Mouse (Mus musculus) kidney, adult 11 months (tissue): ENCODE measurements around the gene Btbd2.

Experiments used
- DNase-seq: peaks from one replicate; pipeline ENCODE4 v3.0.0; 2022

The Btbd2 gene

DNA sequence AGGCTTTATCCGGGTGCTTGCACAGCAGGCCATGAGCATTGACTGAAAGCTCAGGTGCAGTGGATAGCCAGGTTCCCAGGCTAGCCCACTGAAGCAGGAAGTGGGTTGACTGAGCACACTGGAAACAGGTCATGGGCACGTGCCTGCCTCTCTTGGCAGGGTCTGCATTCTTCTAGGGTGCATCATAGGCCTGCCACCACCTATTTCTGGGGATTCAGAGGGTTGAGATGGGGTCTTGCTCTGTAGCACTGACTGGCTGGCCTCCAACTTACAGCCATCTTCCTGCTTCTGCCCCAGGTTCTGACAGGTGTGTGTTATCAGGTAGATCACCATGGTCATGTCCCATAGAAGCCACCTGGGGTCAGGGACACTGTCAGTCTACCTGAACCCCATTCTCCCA lies 51.9 kb downstream of the Btbd2 start:
- no peak for DNase-seq

DNA sequence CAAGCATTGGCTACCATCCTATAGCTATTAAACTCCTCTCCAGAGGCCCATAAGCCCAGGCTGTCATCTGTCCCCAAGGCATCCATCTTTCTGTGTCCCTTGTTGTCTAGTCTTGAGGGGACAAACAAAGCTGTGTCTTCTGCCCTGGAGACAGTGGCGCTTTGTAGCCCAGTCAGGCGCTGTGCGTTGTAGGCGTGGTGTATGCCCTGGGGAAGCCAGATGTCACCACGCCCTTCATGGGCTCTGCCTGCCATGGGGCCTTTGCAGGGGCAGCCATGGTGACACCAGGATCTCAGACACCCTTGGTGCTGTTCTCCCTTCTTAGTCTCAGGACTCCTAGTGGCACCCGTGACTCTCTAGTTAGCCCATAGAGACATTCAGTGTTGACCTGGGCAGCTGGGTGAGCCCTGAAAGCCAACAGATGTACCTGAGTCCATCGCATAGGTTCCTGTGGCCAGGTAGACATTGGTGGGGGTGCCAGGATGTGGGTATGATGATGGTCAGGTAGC lies 52.8 kb downstream of the Btbd2 start:
- no peak for DNase-seq

DNA sequence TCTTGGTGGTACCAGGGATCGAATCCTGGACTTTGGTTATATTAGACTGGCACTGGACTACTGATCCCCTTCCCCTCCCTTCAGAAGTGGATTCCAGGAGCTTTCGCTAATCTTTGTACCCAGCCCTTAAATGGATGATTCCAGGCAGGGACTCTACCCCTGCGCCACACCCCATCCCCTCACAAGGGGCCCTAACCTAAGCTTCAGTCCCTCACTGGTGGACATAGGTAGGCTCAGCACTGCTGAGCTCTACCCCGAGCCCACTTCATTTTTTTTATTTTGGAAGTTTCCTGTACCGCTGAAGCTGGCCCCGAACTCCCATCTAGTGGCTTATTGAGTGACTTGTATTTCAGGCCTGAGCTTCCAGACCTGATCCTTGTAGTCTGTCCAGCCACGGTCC lies 53.5 kb downstream of the Btbd2 start:
- no peak for DNase-seq

DNA sequence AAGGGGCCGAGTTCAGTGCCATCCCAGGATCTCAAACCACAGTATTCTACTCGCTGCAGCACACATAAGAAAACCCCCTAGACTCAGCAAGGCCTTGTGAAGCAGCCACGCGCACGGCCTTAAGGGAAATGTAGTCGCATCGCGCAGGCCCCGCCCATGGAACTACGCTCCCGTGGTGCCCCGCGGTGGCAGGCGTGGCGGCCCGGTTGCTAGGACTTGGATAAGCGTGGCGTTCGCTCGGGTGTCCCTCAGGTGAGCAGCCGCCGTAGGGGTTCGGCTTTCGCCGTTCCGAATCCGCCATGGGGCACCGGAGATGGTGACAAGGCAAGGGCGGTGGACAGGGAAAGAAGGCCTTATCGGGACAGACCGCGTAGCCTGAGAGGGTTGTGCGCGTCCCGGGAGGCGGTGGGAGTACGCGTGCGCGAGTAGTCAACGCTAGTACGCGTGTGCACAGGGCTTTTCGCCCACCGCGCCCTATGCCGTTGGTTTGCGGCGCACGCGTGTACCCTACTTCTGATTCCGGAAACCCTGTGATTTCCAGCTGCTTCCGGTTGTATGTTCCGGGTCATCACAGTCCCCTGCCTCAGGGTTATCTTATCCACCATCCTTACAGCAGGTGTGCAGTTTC lies 54.1 kb downstream of the Btbd2 start, which contains the start of the genes Scamp4 and Adat3:
Gene Scamp4 (plus strand): TSS at position 175 of the 628 bp plus-strand sequence.
Gene Adat3 (plus strand): TSS at position 183 of the 628 bp plus-strand sequence.
- peak; percentile 94 for DNase-seq

DNA sequence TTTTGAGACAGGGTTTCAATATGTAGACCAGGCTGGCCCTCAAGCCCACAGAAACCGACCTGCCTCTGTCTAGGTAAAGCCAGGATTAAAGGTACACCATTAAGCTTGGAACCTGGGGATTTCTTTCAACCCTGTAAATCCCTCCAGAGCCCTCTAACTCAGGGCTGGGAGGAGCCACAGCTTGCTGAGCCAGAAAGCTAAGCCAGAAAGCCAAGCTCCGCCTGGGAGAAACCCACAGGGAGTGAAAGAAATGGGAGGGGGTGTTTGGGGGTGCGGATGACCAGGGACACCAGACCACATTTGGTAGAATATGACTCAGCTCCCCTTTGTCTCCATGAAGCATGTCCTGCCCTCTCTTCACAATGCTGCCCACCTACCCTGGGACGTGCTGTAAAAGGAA lies 60.6 kb downstream of the Btbd2 start:
- no peak for DNase-seq
